ENCODE assay signal across 11 mouse cellular contexts in the genomic region with DNA sequence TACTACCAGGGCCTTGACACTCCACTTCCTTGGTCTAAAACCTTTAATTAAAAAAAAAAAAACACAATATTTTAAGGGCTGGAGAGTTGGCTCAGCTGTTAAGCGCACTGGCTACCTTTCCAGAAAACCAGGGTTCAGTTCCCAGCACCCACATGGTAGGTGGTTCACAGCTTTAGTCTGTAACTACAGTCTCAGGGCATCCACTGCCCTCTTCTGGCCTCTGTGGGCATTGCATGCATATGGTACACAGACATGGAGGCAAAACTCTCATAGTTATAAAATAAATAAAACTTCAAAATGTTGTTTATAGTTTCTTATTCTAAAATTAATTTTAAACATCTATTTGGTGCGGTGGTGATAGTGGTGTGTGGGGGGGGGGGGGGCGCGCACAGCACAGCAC. TPM values are rescaled to one million over a fixed set of nuclear protein-coding genes. Genes with fewer than 3 reads are reported as not detected.
DNase-seq lines count a peak whose midpoint lies in the region; ATAC-seq and TF ChIP-seq lines count a peak whose summit lies in the region.
"Had no signal": no experiment of that assay in that cellular context is flagged by ENCODE, and none has a peak within 500 bp of the region (broad histone marks: within the 10 kb centered on the region; RNA-seq: fewer than 3 reads in every experiment).

No protein-coding gene starts in this region.

- no peak for DNase-seq in heart, adult 2 months
- peak; percentile 17 for DNase-seq in lung, postnatal 36 days
- DNase-seq in lung, adult 18-20 months, result no peak
- DNase-seq in liver, postnatal 0 days, result no peak
- no peak for DNase-seq in left cerebral cortex, postnatal 4 days
- DNase-seq: adrenal gland, adult 8-10 months; gastrocnemius, postnatal 14 days had no signal

- no peak overlapping the region for H3K27ac ChIP-seq in heart, adult 2 months
- no peak overlapping the region for H3K27ac ChIP-seq in heart, embryonic 11.5 days (ENCODE audit: low read depth, low read length)
- no peak overlapping the region for H3K27ac ChIP-seq in ES-Bruce4 (ENCODE audit: insufficient read depth, low read length)
- H3K27ac ChIP-seq in liver, postnatal 0 days (ENCODE audit: low read depth), result no peak overlapping the region
- H3K27ac ChIP-seq in heart, embryonic 12.5 days (ENCODE audit: poor library complexity, severe bottlenecking), result no peak overlapping the region
- H3K27ac ChIP-seq: forebrain, embryonic 10.5 days had no signal

- H3K36me3 ChIP-seq in heart, adult 2 months (ENCODE audit: control insufficient read depth, insufficient read depth, low read length), result no peaks in the 10 kb centered on the region
- H3K36me3 ChIP-seq in heart, embryonic 11.5 days (ENCODE audit: control insufficient read depth, insufficient read depth, low read length), result no peaks in the 10 kb centered on the region
- no peaks in the 10 kb centered on the region for H3K36me3 ChIP-seq in ES-Bruce4 (ENCODE audit: control insufficient read depth, insufficient read depth, low read length, poor library complexity, severe bottlenecking)
- H3K36me3 ChIP-seq in liver, postnatal 0 days (replicated peaks; ENCODE audit: insufficient read depth, low read length), result no peaks in the 10 kb centered on the region
- no peaks in the 10 kb centered on the region for H3K36me3 ChIP-seq in heart, embryonic 12.5 days
- H3K36me3 ChIP-seq: forebrain, embryonic 10.5 days had no signal

- no peaks in the 10 kb centered on the region for H3K9me3 ChIP-seq in heart, embryonic 11.5 days (replicated peaks; ENCODE audit: control insufficient read depth, low read length)
- no peaks in the 10 kb centered on the region for H3K9me3 ChIP-seq in ES-Bruce4 (replicated peaks; ENCODE audit: control insufficient read depth, insufficient read depth, low read length, poor library complexity, severe bottlenecking)
- H3K9me3 ChIP-seq in liver, postnatal 0 days (ENCODE audit: low read length), result peaks cover 4% of the 10 kb centered on the region
- H3K9me3 ChIP-seq in heart, embryonic 12.5 days (replicated peaks), result no peaks in the 10 kb centered on the region; the same call in 1 of the 2 replicates

- TF ChIP-seq POLR2A in heart, adult 2 months (IDR thresholded peaks at IDR 0.05; ENCODE audit: insufficient read depth, low read depth, low read length), result no peak
- TF ChIP-seq POLR2A in ES-Bruce4 (IDR thresholded peaks at IDR 0.05; ENCODE audit: insufficient read depth, low read length), result no peak

- no peaks in the 10 kb centered on the region for H3K4me1 ChIP-seq in heart, adult 2 months (ENCODE audit: control insufficient read depth, insufficient read depth, low read length)
- peaks cover 7% of the 10 kb centered on the region; the same call in 1 of the 2 replicates for H3K4me1 ChIP-seq in heart, embryonic 11.5 days (ENCODE audit: control insufficient read depth, insufficient read depth, low read length)
- no peaks in the 10 kb centered on the region for H3K4me1 ChIP-seq in ES-Bruce4 (ENCODE audit: control insufficient read depth, insufficient read depth, low read length)
- peaks cover 4% of the 10 kb centered on the region; the same call in 1 of the 2 replicates for H3K4me1 ChIP-seq in liver, postnatal 0 days (ENCODE audit: insufficient read depth)
- H3K4me1 ChIP-seq in heart, embryonic 12.5 days (replicated peaks), result peaks cover 18% of the 10 kb centered on the region

- intact Hi-C loops in heart, adult 2 months (cut with DNase I), result no loop called here
- intact Hi-C loops in left cerebral cortex, postnatal 4 days (cut with DNase I), result no loop called here

- no peak overlapping the region for H3K4me3 ChIP-seq in heart, adult 2 months
- no peak overlapping the region for H3K4me3 ChIP-seq in heart, embryonic 11.5 days (ENCODE audit: low read depth, low read length)
- H3K4me3 ChIP-seq in ES-Bruce4 (ENCODE audit: low read depth, low read length), result no peak overlapping the region
- no peak overlapping the region for H3K4me3 ChIP-seq in liver, postnatal 0 days (ENCODE audit: low read depth, low read length)
- H3K4me3 ChIP-seq in heart, embryonic 12.5 days, result no peak overlapping the region
- H3K4me3 ChIP-seq: forebrain, embryonic 10.5 days had no signal

- 94% methylated on average over 4 of the region's 4 CpGs for WGBS in heart, adult 2 months
- WGBS in heart, embryonic 11.5 days (ENCODE audit: insufficient replicate concordance), result 88% methylated on average over 4 of the region's 4 CpGs
- 89% methylated on average over 4 of the region's 4 CpGs for WGBS in liver, postnatal 0 days (ENCODE audit: insufficient replicate concordance)
- WGBS in heart, embryonic 12.5 days, result 91% methylated on average over 4 of the region's 4 CpGs

- no peak overlapping the region for H3K4me2 ChIP-seq in heart, embryonic 11.5 days
- H3K4me2 ChIP-seq in liver, postnatal 0 days (ENCODE audit: low read depth, low read length), result no peak overlapping the region
- H3K4me2 ChIP-seq in heart, embryonic 12.5 days, result no peak overlapping the region

- H3K9ac ChIP-seq in heart, adult 2 months (ENCODE audit: low read depth, low read length), result no peak overlapping the region
- H3K9ac ChIP-seq in heart, embryonic 11.5 days (ENCODE audit: low read depth, low read length), result no peak overlapping the region
- no peak overlapping the region for H3K9ac ChIP-seq in ES-Bruce4 (ENCODE audit: low read depth, poor library complexity, severe bottlenecking)
- H3K9ac ChIP-seq in liver, postnatal 0 days (replicated peaks), result no peak overlapping the region
- H3K9ac ChIP-seq in heart, embryonic 12.5 days, result no peak overlapping the region

- TF ChIP-seq EP300 in heart, adult 2 months (IDR thresholded peaks at IDR 0.05; ENCODE audit: insufficient read depth, low read depth, low read length), result no peak
- no peak for TF ChIP-seq EP300 in ES-Bruce4 (IDR thresholded peaks at IDR 0.05; ENCODE audit: insufficient read depth, low read depth, low read length)
- no peak for TF ChIP-seq EP300 in liver, postnatal 0 days (IDR thresholded peaks at IDR 0.05; ENCODE audit: low read depth)

- H3K27me3 ChIP-seq in heart, adult 2 months (ENCODE audit: control insufficient read depth, insufficient read depth, low read length), result peaks cover 5% of the 10 kb centered on the region; the same call in 1 of the 2 replicates
- H3K27me3 ChIP-seq in heart, embryonic 11.5 days (ENCODE audit: control insufficient read depth, insufficient read depth, low read length), result peaks cover 10% of the 10 kb centered on the region
- no peaks in the 10 kb centered on the region for H3K27me3 ChIP-seq in ES-Bruce4 (ENCODE audit: control insufficient read depth, insufficient read depth, low read length, poor library complexity, severe bottlenecking)
- H3K27me3 ChIP-seq in liver, postnatal 0 days (ENCODE audit: insufficient read depth, low read length), result peaks cover 17% of the 10 kb centered on the region
- H3K27me3 ChIP-seq in heart, embryonic 12.5 days (replicated peaks), result peaks cover 37% of the 10 kb centered on the region

- ATAC-seq in heart, embryonic 11.5 days (replicated peaks; ENCODE audit: insufficient number of reproducible peaks, low FRiP score, low TSS enrichment), result no peak
- ATAC-seq in liver, postnatal 0 days, result no peak
- no peak for ATAC-seq in heart, embryonic 12.5 days (ENCODE audit: insufficient number of reproducible peaks, low FRiP score)

- peak; percentile 43 for TF ChIP-seq CTCF in heart, adult 2 months (IDR thresholded peaks at IDR 0.05)
- TF ChIP-seq CTCF in ES-Bruce4 (IDR thresholded peaks at IDR 0.05; ENCODE audit: low read depth, low read length), result peak; percentile 49
- TF ChIP-seq CTCF in liver, postnatal 0 days (IDR thresholded peaks at IDR 0.05; ENCODE audit: low read depth), result peak; percentile 56

- no peaks in the 10 kb centered on the region for H3K79me2 ChIP-seq in heart, adult 2 months (replicated peaks; ENCODE audit: control insufficient read depth, insufficient read depth, low read length)

RNA-seq across cellular contexts. Expression of a gene that starts 1.6 kb away (rescaled TPM):
- 1 to 10 TPM; 1.7 to 1.9 TPM for total RNA-seq in heart, adult 2 months (2021)
- 1.5 and 2.6 TPM in 2 replicates for polyA plus RNA-seq in heart, adult 2 months (2012; rRNA removed)
- polyA plus RNA-seq in heart, embryonic 11.5 days (2014; fragmentation: Nextera tagmentation; extraction: Ambion mirVana), result 0.74 and 1.2 TPM in 2 replicates
- polyA plus RNA-seq in ES-Bruce4 (2011; ENCODE audit: insufficient read depth, insufficient read length, low read depth, missing spikeins), result 0.33 and 0.85 TPM in 2 replicates
- 0.20 and 0.22 TPM in 2 replicates for polyA plus RNA-seq in liver, postnatal 0 days (2015; fragmentation: Nextera tagmentation; extraction: Ambion mirVana)
- 1 to 10 TPM; 5.4 to 7.6 TPM for total RNA-seq in left cerebral cortex, postnatal 4 days (2021)
- polyA plus RNA-seq in heart, embryonic 12.5 days (2016; fragmentation: Nextera tagmentation; extraction: Ambion mirVana), result 1.9 TPM in 2 replicates
